Mouse (Mus musculus): ENCODE data around the gene Edn1. TPM values are rescaled to one million over a fixed set of nuclear protein-coding genes. Genes with fewer than 3 reads are reported as not detected.

Edn1 gene
- polyA plus RNA-seq, 1 experiment from 2014 or later, result 5.7 TPM

GRCm38 (mm10) chr13:42337072-42337471 lies 35.8 kb downstream of the Edn1 start:
- H3K27ac ChIP-seq (ENCODE audit: low read length), result no peak overlapping the region
- H3K9ac ChIP-seq (ENCODE audit: low read depth, low read length), result no peak overlapping the region
- H3K4me1 ChIP-seq (ENCODE audit: control insufficient read depth, insufficient read depth, low read length), result no peaks in the 10 kb centered on the region; the same call in 1 of the 2 replicates
- H3K4me2 ChIP-seq (ENCODE audit: low read depth, low read length), result no peak overlapping the region
- no peaks in the 10 kb centered on the region for H3K36me3 ChIP-seq (ENCODE audit: control insufficient read depth, insufficient read depth, low read length)
- ATAC-seq, result no peak
- WGBS, result 78% methylated on average over 2 of the region's 2 CpGs
- no peaks in the 10 kb centered on the region for H3K27me3 ChIP-seq (replicated peaks; ENCODE audit: control insufficient read depth, insufficient read depth, low read length)
- H3K9me3 ChIP-seq (ENCODE audit: control insufficient read depth, low read length), result no peaks in the 10 kb centered on the region
- no peak overlapping the region for H3K4me3 ChIP-seq (ENCODE audit: low read length)

- Histone ChIP-seq H3K9ac (ENCODE audit: low read depth, low read length) (no peak overlapping the region), H3K27me3 (replicated peaks; ENCODE audit: control insufficient read depth, insufficient read depth, low read length) (no peaks in the 10 kb centered on the region), H3K4me2 (ENCODE audit: low read depth, low read length) (no peak overlapping the region), H3K4me3 (ENCODE audit: low read length) (no peak overlapping the region), H3K27ac (ENCODE audit: low read length) (no peak overlapping the region), H3K36me3 (ENCODE audit: control insufficient read depth, insufficient read depth, low read length) (no peaks in the 10 kb centered on the region), H3K9me3 (ENCODE audit: control insufficient read depth, low read length) (no peaks in the 10 kb centered on the region), H3K4me1 (ENCODE audit: control insufficient read depth, insufficient read depth, low read length) (no peaks in the 10 kb centered on the region; the same call in 1 of the 2 replicates)
- no peak for ATAC-seq
- WGBS, result 50% methylated on average over 2 of the region's 2 CpGs
Observed at GRCm38 (mm10) chr13:42339466-42339865, 38.2 kb downstream of the Edn1 start.

GRCm38 (mm10) chr13:42341871-42342532 lies 40.7 kb downstream of the Edn1 start:
- Histone ChIP-seq H3K27ac (ENCODE audit: low read length) (peak overlapping the region; percentile 66), H3K9ac (ENCODE audit: low read depth, low read length) (no peak overlapping the region), H3K27me3 (replicated peaks; ENCODE audit: control insufficient read depth, insufficient read depth, low read length) (no peaks in the 10 kb centered on the region), H3K36me3 (ENCODE audit: control insufficient read depth, insufficient read depth, low read length) (no peaks in the 10 kb centered on the region), H3K4me2 (ENCODE audit: low read depth, low read length) (no peak overlapping the region), H3K9me3 (ENCODE audit: control insufficient read depth, low read length) (no peaks in the 10 kb centered on the region), H3K4me1 (ENCODE audit: control insufficient read depth, insufficient read depth, low read length) (no peaks in the 10 kb centered on the region; the same call in 1 of the 2 replicates), H3K4me3 (ENCODE audit: low read length) (no peak overlapping the region)
- 49% methylated on average over 2 of the region's 2 CpGs for WGBS
- ATAC-seq, result peak; percentile 78

- no peaks in the 10 kb centered on the region for H3K27me3 ChIP-seq (replicated peaks; ENCODE audit: control insufficient read depth, insufficient read depth, low read length)
- no peak overlapping the region for H3K4me3 ChIP-seq (ENCODE audit: low read length)
- H3K9me3 ChIP-seq (ENCODE audit: control insufficient read depth, low read length), result no peaks in the 10 kb centered on the region
- no peaks in the 10 kb centered on the region for H3K36me3 ChIP-seq (ENCODE audit: control insufficient read depth, insufficient read depth, low read length)
- H3K27ac ChIP-seq (ENCODE audit: low read length), result no peak overlapping the region
- 77% methylated on average over 7 of the region's 7 CpGs for WGBS
- no peak overlapping the region for H3K9ac ChIP-seq (ENCODE audit: low read depth, low read length)
- H3K4me2 ChIP-seq (ENCODE audit: low read depth, low read length), result no peak overlapping the region
- no peaks in the 10 kb centered on the region for H3K4me1 ChIP-seq (ENCODE audit: control insufficient read depth, insufficient read depth, low read length)
- peak; percentile 16; the same call in 1 of the 2 replicates for ATAC-seq
Observed at GRCm38 (mm10) chr13:42345439-42345838, 44.2 kb downstream of the Edn1 start.

GRCm38 (mm10) chr13:42346414-42346813 lies 45.1 kb downstream of the Edn1 start:
- Histone ChIP-seq H3K4me2 (ENCODE audit: low read depth, low read length) (no peak overlapping the region), H3K9ac (ENCODE audit: low read depth, low read length) (no peak overlapping the region), H3K27me3 (replicated peaks; ENCODE audit: control insufficient read depth, insufficient read depth, low read length) (no peaks in the 10 kb centered on the region), H3K27ac (ENCODE audit: low read length) (peak overlapping the region; percentile 65), H3K9me3 (ENCODE audit: control insufficient read depth, low read length) (no peaks in the 10 kb centered on the region), H3K36me3 (ENCODE audit: control insufficient read depth, insufficient read depth, low read length) (no peaks in the 10 kb centered on the region), H3K4me1 (ENCODE audit: control insufficient read depth, insufficient read depth, low read length) (no peaks in the 10 kb centered on the region), H3K4me3 (ENCODE audit: low read length) (no peak overlapping the region)
- 37% methylated on average over 7 of the region's 7 CpGs for WGBS
- peak; percentile 88 for ATAC-seq

GRCm38 (mm10) chr13:42351675-42352074 lies 50.4 kb downstream of the Edn1 start:
- peak; percentile 48; the same call in 1 of the 2 replicates for ATAC-seq
- Histone ChIP-seq H3K9ac (ENCODE audit: low read depth, low read length) (no peak overlapping the region), H3K27ac (ENCODE audit: low read length) (no peak overlapping the region), H3K36me3 (ENCODE audit: control insufficient read depth, insufficient read depth, low read length) (no peaks in the 10 kb centered on the region), H3K27me3 (replicated peaks; ENCODE audit: control insufficient read depth, insufficient read depth, low read length) (no peaks in the 10 kb centered on the region), H3K4me3 (ENCODE audit: low read length) (no peak overlapping the region), H3K4me1 (ENCODE audit: control insufficient read depth, insufficient read depth, low read length) (peaks cover 5% of the 10 kb centered on the region), H3K4me2 (ENCODE audit: low read depth, low read length) (no peak overlapping the region), H3K9me3 (ENCODE audit: control insufficient read depth, low read length) (no peaks in the 10 kb centered on the region)
- WGBS, result 48% methylated on average over 7 of the region's 7 CpGs

Other genes starting within 250 kb of the Edn1 start
- gene Hivep1, start 249.5 kb upstream of the Edn1 start, polyA plus RNA-seq (2015; fragmentation: Nextera tagmentation; extraction: Ambion mirVana), result 5.6 and 5.9 TPM in 2 replicates